Mouse (Mus musculus): ENCODE measurements around the gene Prrc2a.

The Prrc2a gene

GRCm38 (mm10) chr17:35163326-35164081 lies 1.2 kb downstream of the Prrc2a start:
- in situ Hi-C loops (cut with MboI, MseI): no loop called here

GRCm38 (mm10) chr17:35162730-35163129 lies 2.0 kb downstream of the Prrc2a start:
- in situ Hi-C loops (cut with MboI, MseI): no loop called here

GRCm38 (mm10) chr17:35162121-35162520 lies 2.6 kb downstream of the Prrc2a start:
- in situ Hi-C loops (cut with MboI, MseI): no loop called here

GRCm38 (mm10) chr17:35161421-35161820 lies 3.3 kb downstream of the Prrc2a start:
- in situ Hi-C loops (cut with MboI, MseI): no loop called here

GRCm38 (mm10) chr17:35159638-35160037 lies 5.1 kb downstream of the Prrc2a start:
- in situ Hi-C loops (cut with MboI, MseI): no loop called here

GRCm38 (mm10) chr17:35158850-35159593 lies 5.7 kb downstream of the Prrc2a start:
- in situ Hi-C loops (cut with MboI, MseI): no loop called here

GRCm38 (mm10) chr17:35157661-35158175 lies 7.0 kb downstream of the Prrc2a start:
- in situ Hi-C loops (cut with MboI, MseI): no loop called here

GRCm38 (mm10) chr17:35157254-35157653 lies 7.4 kb downstream of the Prrc2a start:
- in situ Hi-C loops (cut with MboI, MseI): no loop called here

- in situ Hi-C loops (cut with MboI, MseI): no loop called here
Measured at GRCm38 (mm10) chr17:35156461-35157200, 8.1 kb downstream of the Prrc2a start.

GRCm38 (mm10) chr17:35155451-35155850 lies 9.2 kb downstream of the Prrc2a start:
- in situ Hi-C loops (cut with MboI, MseI): no loop called here

- in situ Hi-C loops (cut with MboI, MseI): no loop called here
Measured at GRCm38 (mm10) chr17:35154616-35155015, 10.1 kb downstream of the Prrc2a start.

- in situ Hi-C loops (cut with MboI, MseI): no loop called here
Measured at GRCm38 (mm10) chr17:35153931-35154330, 10.8 kb downstream of the Prrc2a start.

GRCm38 (mm10) chr17:35153077-35153476 lies 11.6 kb downstream of the Prrc2a start:
- in situ Hi-C loops (cut with MboI, MseI): no loop called here

- in situ Hi-C loops (cut with MboI, MseI): no loop called here
Measured at GRCm38 (mm10) chr17:35152121-35152520, 12.6 kb downstream of the Prrc2a start.

GRCm38 (mm10) chr17:35147922-35148639 lies 16.6 kb downstream of the Prrc2a start:
- in situ Hi-C loops (cut with MboI, MseI): no loop called here

- in situ Hi-C loops (cut with MboI, MseI): no loop called here
Measured at GRCm38 (mm10) chr17:35147348-35147747, 17.3 kb downstream of the Prrc2a start.

- in situ Hi-C loops (cut with MboI, MseI): no loop called here
Measured at GRCm38 (mm10) chr17:35146139-35146538, 18.6 kb downstream of the Prrc2a start.

- in situ Hi-C loops (cut with MboI, MseI): no loop called here
Measured at GRCm38 (mm10) chr17:35141971-35142370, 22.7 kb downstream of the Prrc2a start.

- in situ Hi-C loops (cut with MboI, MseI): no loop called here
Measured at GRCm38 (mm10) chr17:35140490-35140996, 24.2 kb downstream of the Prrc2a start.

GRCm38 (mm10) chr17:35139269-35139668 lies 25.4 kb downstream of the Prrc2a start:
- in situ Hi-C loops (cut with MboI, MseI): no loop called here

Measured in regulatory T cell (primary cell).